Mouse (Mus musculus): ENCODE results near the gene Olfr69. TPM values are rescaled to one million over a fixed set of nuclear protein-coding genes. Genes with fewer than 3 reads are reported as not detected.
"Not testable (repeated sequence)": the region's sequence is repeated elsewhere in the genome, so short reads cannot be mapped to it uniquely, and the experiment has no call there.

Gene Olfr69
- polyA plus RNA-seq (2014; fragmentation: Nextera tagmentation; extraction: Ambion mirVana), result not detected in 2 replicates

DNA sequence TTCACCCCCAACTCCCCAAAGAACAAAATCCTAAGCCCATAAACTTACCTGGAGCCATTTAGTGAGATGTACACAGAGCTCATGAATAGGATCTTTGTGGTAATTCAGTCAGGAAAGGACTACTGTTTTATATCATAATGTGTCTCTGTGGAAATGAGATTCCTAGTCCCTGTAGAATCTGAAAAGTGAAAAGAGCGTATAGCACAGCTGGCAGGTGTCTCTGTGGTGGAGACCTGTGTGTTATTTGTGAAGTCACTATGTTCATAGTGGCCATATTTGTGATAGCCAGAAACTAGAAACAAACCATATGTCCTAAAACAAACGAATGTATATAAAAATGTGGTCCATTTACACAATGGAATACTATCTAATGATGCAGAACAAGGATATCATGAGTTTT, at the start of gene Olfr69:
TSS of gene Olfr69 (minus strand) at position 101 of the 400 bp plus-strand sequence.
- Histone ChIP-seq H3K4me1 (replicated peaks; ENCODE audit: control insufficient read depth, insufficient read depth, low read length) (no peaks in the 10 kb centered on the region), H3K27me3 (replicated peaks; ENCODE audit: control insufficient read depth, insufficient read depth, low read length) (no peaks in the 10 kb centered on the region), H3K4me3 (ENCODE audit: low read depth, low read length) (no peak within 1 kb of the TSS), H3K36me3 (ENCODE audit: control insufficient read depth, insufficient read depth, low read length) (no peaks in the 10 kb centered on the region), H3K27ac (ENCODE audit: low read depth) (no peak within 1 kb of the TSS), H3K4me2 (ENCODE audit: low read length) (no peak within 1 kb of the TSS), H3K9me3 (ENCODE audit: control insufficient read depth, low read length) (no peaks in the 10 kb centered on the region), H3K9ac (ENCODE audit: low read length) (no peak within 1 kb of the TSS)
- ATAC-seq (replicated peaks; ENCODE audit: low FRiP score, low TSS enrichment, low read depth) (no peak), DNase-seq (ENCODE audit: low spot score) (no peak)
- WGBS, result 81% methylated on average over 2 of the region's 2 CpGs

DNA sequence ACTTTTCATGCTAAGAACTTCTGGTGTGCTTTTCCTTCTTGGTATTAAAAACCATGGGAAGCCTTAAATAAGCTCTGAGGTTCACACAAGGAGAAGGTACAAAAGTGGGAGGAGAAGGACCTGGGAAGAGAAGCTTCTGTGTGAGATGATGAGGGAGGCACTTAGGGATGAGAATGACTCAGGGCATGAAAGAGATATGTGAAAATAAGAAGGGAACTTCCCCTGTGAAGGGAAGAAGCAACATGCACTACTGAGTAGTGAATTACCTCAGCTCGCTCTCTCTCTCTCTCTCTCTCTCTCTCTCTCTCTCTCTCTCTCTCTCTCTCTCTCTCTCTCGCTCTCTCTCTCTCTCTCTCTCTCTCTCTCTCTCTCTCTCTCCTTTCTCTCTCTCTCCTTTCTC, 43.7 kb upstream of the Olfr69 start:
- not testable (repeated sequence) for ATAC-seq (replicated peaks; ENCODE audit: low FRiP score, low TSS enrichment, low read depth); H3K4me1 ChIP-seq (replicated peaks; ENCODE audit: control insufficient read depth, insufficient read depth, low read length); H3K9me3 ChIP-seq (ENCODE audit: control insufficient read depth, low read length); H3K36me3 ChIP-seq (ENCODE audit: control insufficient read depth, insufficient read depth, low read length); H3K27me3 ChIP-seq (replicated peaks; ENCODE audit: control insufficient read depth, insufficient read depth, low read length); DNase-seq (ENCODE audit: low spot score); H3K4me3 ChIP-seq (ENCODE audit: low read depth, low read length); H3K27ac ChIP-seq (ENCODE audit: low read depth); H3K4me2 ChIP-seq (ENCODE audit: low read length); H3K9ac ChIP-seq (ENCODE audit: low read length)
- 100% methylated on average over 1 of the region's 2 CpGs for WGBS

DNA sequence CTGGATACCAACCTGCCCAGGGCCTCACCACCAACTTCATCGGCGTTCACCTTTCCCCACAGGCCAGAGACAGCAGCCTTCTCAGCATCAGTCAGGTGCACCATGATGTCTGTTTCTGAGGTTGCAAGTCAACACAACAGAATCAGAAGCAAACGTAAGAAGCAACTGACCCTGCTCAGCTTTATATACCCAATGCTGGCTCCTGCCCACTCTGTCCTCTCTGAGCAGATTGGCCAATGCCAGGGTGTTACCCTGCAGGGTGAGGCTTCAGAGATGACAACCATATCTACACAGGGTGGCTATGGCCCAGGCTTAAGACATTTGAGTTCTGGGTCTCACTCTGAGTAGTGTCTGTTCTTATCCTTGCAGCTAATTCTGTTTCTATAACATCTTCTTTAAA, 42.4 kb upstream of the Olfr69 start, which contains the start of gene Hbb-bt:
TSS of gene Hbb-bt (minus strand) at position 231 of the 400 bp plus-strand sequence.
- Histone ChIP-seq H3K9ac (ENCODE audit: low read length) (no peak within 1 kb of the TSS), H3K36me3 (ENCODE audit: control insufficient read depth, insufficient read depth, low read length) (no peaks in the 10 kb centered on the region), H3K27me3 (replicated peaks; ENCODE audit: control insufficient read depth, insufficient read depth, low read length) (no peaks in the 10 kb centered on the region), H3K27ac (ENCODE audit: low read depth) (no peak within 1 kb of the TSS), H3K4me3 (ENCODE audit: low read depth, low read length) (no peak within 1 kb of the TSS), H3K4me1 (replicated peaks; ENCODE audit: control insufficient read depth, insufficient read depth, low read length) (no peaks in the 10 kb centered on the region), H3K4me2 (ENCODE audit: low read length) (no peak within 1 kb of the TSS), H3K9me3 (ENCODE audit: control insufficient read depth, low read length) (no peaks in the 10 kb centered on the region)
- 90% methylated on average over 3 of the region's 3 CpGs for WGBS
- DNase-seq (ENCODE audit: low spot score), result no peak
- ATAC-seq (replicated peaks; ENCODE audit: low FRiP score, low TSS enrichment, low read depth), result no peak

DNA sequence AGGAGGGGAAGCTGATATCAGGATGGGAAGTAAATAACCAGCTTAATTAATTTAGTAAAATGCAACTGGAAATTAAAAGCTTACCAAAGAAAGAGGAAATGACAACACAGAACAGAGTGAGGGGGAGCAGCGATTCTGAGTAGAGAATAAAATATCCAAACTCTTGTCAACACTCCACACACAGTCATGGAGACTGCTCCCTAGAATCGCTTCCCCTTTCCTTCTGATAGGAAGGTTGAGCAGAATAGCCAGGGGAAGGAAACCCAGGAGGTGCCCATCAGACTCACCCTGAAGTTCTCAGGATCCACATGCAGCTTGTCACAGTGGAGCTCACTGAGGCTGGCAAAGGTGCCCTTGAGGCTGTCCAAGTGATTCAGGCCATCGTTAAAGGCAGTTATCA, 41.8 kb upstream of the Olfr69 start:
- H3K27ac ChIP-seq (ENCODE audit: low read depth); H3K4me1 ChIP-seq (replicated peaks; ENCODE audit: control insufficient read depth, insufficient read depth, low read length); ATAC-seq (replicated peaks; ENCODE audit: low FRiP score, low TSS enrichment, low read depth); H3K4me2 ChIP-seq (ENCODE audit: low read length); H3K9ac ChIP-seq (ENCODE audit: low read length); H3K27me3 ChIP-seq (replicated peaks; ENCODE audit: control insufficient read depth, insufficient read depth, low read length); H3K9me3 ChIP-seq (ENCODE audit: control insufficient read depth, low read length); DNase-seq (ENCODE audit: low spot score); H3K4me3 ChIP-seq (ENCODE audit: low read depth, low read length); H3K36me3 ChIP-seq (ENCODE audit: control insufficient read depth, insufficient read depth, low read length): not testable (repeated sequence)
- no CpG with 5 or more reads among the region's 3 CpGs for WGBS

DNA sequence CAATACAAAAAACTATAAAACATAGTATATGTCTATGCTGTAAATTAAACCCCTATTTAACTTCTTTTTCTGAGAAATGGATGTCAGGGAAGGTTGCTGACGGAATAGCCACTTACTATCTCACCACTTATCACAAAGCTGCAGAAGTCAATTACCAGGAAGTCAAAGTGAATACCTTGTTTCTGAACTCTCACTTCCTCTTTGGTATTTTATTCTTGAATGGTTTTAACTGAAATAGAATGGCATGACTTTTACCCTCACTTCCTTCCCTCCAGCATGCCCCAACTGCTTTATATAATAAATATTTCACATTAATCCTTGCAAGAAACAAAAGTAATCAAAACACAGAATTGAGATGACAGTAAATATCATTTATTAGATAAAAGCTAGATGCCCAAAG, 40.8 kb upstream of the Olfr69 start:
- H3K27me3 ChIP-seq (replicated peaks; ENCODE audit: control insufficient read depth, insufficient read depth, low read length), result no peaks in the 10 kb centered on the region
- DNase-seq (ENCODE audit: low spot score) (no peak), ATAC-seq (replicated peaks; ENCODE audit: low FRiP score, low TSS enrichment, low read depth) (no peak)
- WGBS, result 42% methylated on average over 1 of the region's 1 CpGs
- no peaks in the 10 kb centered on the region for H3K4me1 ChIP-seq (replicated peaks; ENCODE audit: control insufficient read depth, insufficient read depth, low read length)
- H3K4me3 ChIP-seq (ENCODE audit: low read depth, low read length), result no peak overlapping the region
- no peak overlapping the region for H3K9ac ChIP-seq (ENCODE audit: low read length)
- H3K27ac ChIP-seq (ENCODE audit: low read depth), result no peak overlapping the region
- H3K4me2 ChIP-seq (ENCODE audit: low read length), result no peak overlapping the region
- H3K36me3 ChIP-seq (ENCODE audit: control insufficient read depth, insufficient read depth, low read length), result no peaks in the 10 kb centered on the region
- H3K9me3 ChIP-seq (ENCODE audit: control insufficient read depth, low read length), result no peaks in the 10 kb centered on the region

DNA sequence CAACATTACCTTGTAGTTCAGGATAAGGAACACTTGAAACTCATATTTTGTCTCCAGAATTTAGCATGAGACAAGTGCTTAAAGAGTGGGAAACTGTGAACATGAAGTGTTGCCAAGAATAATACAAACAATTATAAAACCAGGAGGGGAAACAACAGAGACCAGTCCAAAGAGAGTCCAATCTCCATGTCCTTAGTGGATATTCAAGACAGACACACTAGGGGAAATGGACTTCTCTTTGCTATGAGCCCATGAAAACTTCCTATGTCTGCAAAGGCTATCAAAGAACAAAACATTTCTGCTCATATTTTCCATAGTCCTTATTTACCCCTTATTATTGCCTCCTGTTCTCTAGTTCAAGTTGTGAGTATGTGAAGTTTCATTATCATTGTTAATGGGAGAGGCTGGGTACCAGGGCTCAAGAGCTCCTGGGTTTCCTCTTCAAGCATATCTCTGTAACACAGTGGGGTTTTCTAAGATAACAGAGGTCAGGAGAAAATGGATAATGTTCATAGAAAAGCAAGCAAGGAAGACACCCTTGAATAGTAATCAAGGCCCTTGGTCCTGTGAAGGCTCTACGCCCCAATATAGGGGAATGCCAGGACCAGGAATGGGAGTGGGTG, 39.9 kb upstream of the Olfr69 start:
- Histone ChIP-seq H3K4me2 (ENCODE audit: low read length) (no peak overlapping the region), H3K9me3 (ENCODE audit: control insufficient read depth, low read length) (no peaks in the 10 kb centered on the region), H3K4me3 (ENCODE audit: low read depth, low read length) (no peak overlapping the region), H3K27me3 (replicated peaks; ENCODE audit: control insufficient read depth, insufficient read depth, low read length) (no peaks in the 10 kb centered on the region), H3K9ac (ENCODE audit: low read length) (no peak overlapping the region), H3K27ac (ENCODE audit: low read depth) (no peak overlapping the region), H3K4me1 (replicated peaks; ENCODE audit: control insufficient read depth, insufficient read depth, low read length) (no peaks in the 10 kb centered on the region), H3K36me3 (ENCODE audit: control insufficient read depth, insufficient read depth, low read length) (no peaks in the 10 kb centered on the region)
- WGBS, result 88% methylated on average over 1 of the region's 1 CpGs
- ATAC-seq (replicated peaks; ENCODE audit: low FRiP score, low TSS enrichment, low read depth) (no peak), DNase-seq (ENCODE audit: low spot score) (no peak)

DNA sequence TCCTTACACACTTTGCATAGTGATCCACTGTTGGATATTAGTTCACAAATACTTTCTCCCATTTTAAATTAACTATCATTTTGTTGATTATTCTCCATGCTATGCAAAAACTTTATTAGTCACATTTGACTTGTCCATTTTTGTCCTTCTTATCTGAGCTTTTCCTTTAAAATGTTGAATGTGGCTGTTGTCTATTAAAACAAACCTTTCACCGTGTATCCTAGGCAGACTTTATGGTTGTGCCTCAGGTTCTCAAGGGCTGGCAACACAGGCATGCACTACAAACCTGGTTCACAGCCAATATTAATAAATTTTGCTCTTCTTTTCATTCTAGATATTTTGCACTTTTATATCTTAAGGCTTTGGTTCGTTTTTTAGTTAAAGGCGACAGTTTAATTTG, 39.4 kb upstream of the Olfr69 start:
- no peak for ATAC-seq (replicated peaks; ENCODE audit: low FRiP score, low TSS enrichment, low read depth)
- no peaks in the 10 kb centered on the region for H3K9me3 ChIP-seq (ENCODE audit: control insufficient read depth, low read length)
- no peaks in the 10 kb centered on the region for H3K27me3 ChIP-seq (replicated peaks; ENCODE audit: control insufficient read depth, insufficient read depth, low read length)
- H3K4me3 ChIP-seq (ENCODE audit: low read depth, low read length), result no peak overlapping the region
- H3K4me1 ChIP-seq (replicated peaks; ENCODE audit: control insufficient read depth, insufficient read depth, low read length), result no peaks in the 10 kb centered on the region
- H3K27ac ChIP-seq (ENCODE audit: low read depth), result no peak overlapping the region
- no peaks in the 10 kb centered on the region for H3K36me3 ChIP-seq (ENCODE audit: control insufficient read depth, insufficient read depth, low read length)
- 78% methylated on average over 3 of the region's 3 CpGs for WGBS
- DNase-seq (ENCODE audit: low spot score), result no peak
- no peak overlapping the region for H3K4me2 ChIP-seq (ENCODE audit: low read length)
- no peak overlapping the region for H3K9ac ChIP-seq (ENCODE audit: low read length)

DNA sequence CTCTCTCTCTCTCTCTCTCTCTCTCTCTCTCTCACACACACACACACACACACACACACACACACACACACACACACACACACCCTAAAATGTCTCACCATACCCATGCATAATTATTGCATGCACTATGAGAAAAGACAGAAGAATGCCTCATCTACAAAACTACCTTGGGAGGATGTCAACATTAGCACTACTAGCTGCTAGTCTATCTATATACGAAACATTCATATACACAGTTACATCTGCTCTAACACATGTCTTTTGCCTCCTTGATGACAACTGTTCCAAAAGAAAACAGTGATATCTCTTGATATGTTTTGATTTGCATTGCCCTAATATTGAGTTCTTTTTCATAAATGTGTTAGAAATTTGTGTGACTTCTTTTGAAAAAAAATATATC, 38.9 kb upstream of the Olfr69 start:
- Histone ChIP-seq H3K4me3 (ENCODE audit: low read depth, low read length) (no peak overlapping the region), H3K27me3 (replicated peaks; ENCODE audit: control insufficient read depth, insufficient read depth, low read length) (no peaks in the 10 kb centered on the region), H3K36me3 (ENCODE audit: control insufficient read depth, insufficient read depth, low read length) (no peaks in the 10 kb centered on the region), H3K27ac (ENCODE audit: low read depth) (no peak overlapping the region), H3K4me1 (replicated peaks; ENCODE audit: control insufficient read depth, insufficient read depth, low read length) (no peaks in the 10 kb centered on the region), H3K9me3 (ENCODE audit: control insufficient read depth, low read length) (no peaks in the 10 kb centered on the region), H3K9ac (ENCODE audit: low read length) (no peak overlapping the region), H3K4me2 (ENCODE audit: low read length) (no peak overlapping the region)
- WGBS, result 79% methylated on average over 1 of the region's 1 CpGs
- ATAC-seq (replicated peaks; ENCODE audit: low FRiP score, low TSS enrichment, low read depth) (no peak), DNase-seq (ENCODE audit: low spot score) (no peak)

DNA sequence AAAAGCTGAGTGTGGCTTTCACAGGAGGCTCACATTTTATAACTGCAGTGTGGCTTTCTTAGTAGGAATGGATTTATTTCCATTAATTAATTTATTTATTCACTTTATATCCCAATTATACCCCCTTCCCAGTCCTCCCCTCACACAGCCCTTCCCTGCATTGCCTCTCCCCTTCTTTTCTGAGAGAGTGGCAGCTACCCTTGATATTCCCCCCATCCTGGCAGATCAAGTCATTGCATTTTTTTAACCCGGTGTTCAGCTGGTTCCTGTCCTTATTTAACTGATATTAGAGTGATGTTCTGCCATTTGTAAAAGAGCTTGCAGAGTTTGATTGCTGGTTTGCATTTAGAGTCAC, 38.4 kb upstream of the Olfr69 start:
- H3K27ac ChIP-seq (ENCODE audit: low read depth), result no peak overlapping the region
- no peaks in the 10 kb centered on the region for H3K27me3 ChIP-seq (replicated peaks; ENCODE audit: control insufficient read depth, insufficient read depth, low read length)
- no peaks in the 10 kb centered on the region for H3K4me1 ChIP-seq (replicated peaks; ENCODE audit: control insufficient read depth, insufficient read depth, low read length)
- WGBS, result 70% methylated on average over 1 of the region's 1 CpGs
- no peaks in the 10 kb centered on the region for H3K36me3 ChIP-seq (ENCODE audit: control insufficient read depth, insufficient read depth, low read length)
- no peak overlapping the region for H3K9ac ChIP-seq (ENCODE audit: low read length)
- no peak overlapping the region for H3K4me3 ChIP-seq (ENCODE audit: low read depth, low read length)
- no peak for ATAC-seq (replicated peaks; ENCODE audit: low FRiP score, low TSS enrichment, low read depth)
- no peak for DNase-seq (ENCODE audit: low spot score)
- no peak overlapping the region for H3K4me2 ChIP-seq (ENCODE audit: low read length)
- no peaks in the 10 kb centered on the region for H3K9me3 ChIP-seq (ENCODE audit: control insufficient read depth, low read length)
